Mouse (Mus musculus): ENCODE measurements around the gene Rai2.
A peak's percentile ranks its signal among the peaks of the same experiment; 100 is the strongest.
"Not testable (repeated sequence)": the region's sequence is repeated elsewhere in the genome, so short reads cannot be mapped to it uniquely, and the experiment has no call there.

DNA sequence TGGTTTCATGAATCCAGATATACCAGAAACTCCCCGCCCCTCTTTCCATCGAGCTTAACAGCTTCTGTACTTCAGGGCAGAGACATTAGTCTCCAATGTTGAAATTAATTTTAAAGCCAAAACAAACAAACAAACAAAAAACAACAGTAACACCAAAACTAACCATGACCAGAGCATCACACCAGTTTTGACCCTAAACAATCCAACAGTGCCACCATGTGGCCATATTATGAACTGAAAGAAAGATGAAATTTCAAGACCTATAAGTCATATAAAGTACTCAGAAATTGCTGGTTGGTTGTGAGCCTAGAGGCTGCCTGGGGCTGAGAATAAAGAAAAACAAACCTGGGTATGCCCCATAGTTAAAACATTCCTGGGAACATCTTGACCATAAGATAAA lies 109.3 kb downstream of the Rai2 start:
- peak; percentile 57 for TF ChIP-seq CTCF (IDR thresholded peaks at IDR 0.05; ENCODE audit: low read depth)
- not testable (repeated sequence) for TF ChIP-seq EP300 (IDR thresholded peaks at IDR 0.05; ENCODE audit: low read depth)

Data from heart, postnatal 0 days (tissue).